Mouse (Mus musculus): ENCODE measurements around the gene Sars. TPM values are rescaled to one million over a fixed set of nuclear protein-coding genes. Genes with fewer than 3 reads are reported as not detected.
A peak's percentile ranks its signal among the peaks of the same experiment; 100 is the strongest.

The Sars gene
- polyA plus RNA-seq, 1 experiment from 2014 or later, result 184 TPM

DNA sequence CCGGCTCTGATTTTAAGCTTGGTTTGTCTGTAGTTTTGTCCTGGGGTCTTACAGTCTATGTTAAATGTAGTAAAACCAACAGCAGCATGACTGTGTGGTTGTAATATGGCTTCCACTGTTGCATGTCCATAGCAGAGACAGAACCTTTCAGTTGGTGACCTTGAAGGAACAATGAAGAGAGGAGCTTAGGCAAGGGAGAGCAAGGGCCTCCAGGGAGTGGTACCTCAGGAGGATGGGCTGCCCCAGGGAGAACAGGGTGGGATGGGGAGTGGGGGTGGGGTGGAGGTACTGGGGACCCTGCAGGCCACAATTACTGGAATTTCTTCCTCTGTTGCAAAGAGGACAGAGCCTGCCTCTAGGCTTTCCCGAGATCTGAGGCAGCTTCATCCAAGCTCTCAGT lies 7.0 kb upstream of the Sars start:
- Histone ChIP-seq H3K36me3 (no peaks in the 10 kb centered on the region), H3K9me3 (no peaks in the 10 kb centered on the region), H3K4me1 (no peaks in the 10 kb centered on the region), H3K27me3 (no peaks in the 10 kb centered on the region; the same call in 1 of the 2 replicates), H3K4me2 (replicated peaks) (no peak overlapping the region), H3K9ac (replicated peaks) (no peak overlapping the region), H3K4me3 (no peak overlapping the region), H3K27ac (replicated peaks) (no peak overlapping the region)
- ATAC-seq (ENCODE audit: low FRiP score, low read depth), result no peak
- WGBS, result 86% methylated on average over 2 of the region's 2 CpGs

- WGBS, result 13% methylated on average over 6 of the region's 6 CpGs
- Histone ChIP-seq H3K9me3 (no peaks in the 10 kb centered on the region), H3K27ac (replicated peaks) (peak overlapping the region; percentile 87), H3K4me2 (replicated peaks) (peak overlapping the region; percentile 92), H3K36me3 (0 out of 2 replicates have a peak, but pooled peaks cover under 1% of the 10 kb centered on the region), H3K4me1 (peaks cover 40% of the 10 kb centered on the region), H3K4me3 (peak overlapping the region; percentile 84), H3K27me3 (no peaks in the 10 kb centered on the region; the same call in 1 of the 2 replicates), H3K9ac (replicated peaks) (peak overlapping the region; percentile 84)
- peak; percentile 55; the same call in 1 of the 2 replicates for ATAC-seq (ENCODE audit: low FRiP score, low read depth)
Measured at GRCm38 (mm10) chr3:108445366-108445705, 327 bp upstream of the Sars start.

DNA sequence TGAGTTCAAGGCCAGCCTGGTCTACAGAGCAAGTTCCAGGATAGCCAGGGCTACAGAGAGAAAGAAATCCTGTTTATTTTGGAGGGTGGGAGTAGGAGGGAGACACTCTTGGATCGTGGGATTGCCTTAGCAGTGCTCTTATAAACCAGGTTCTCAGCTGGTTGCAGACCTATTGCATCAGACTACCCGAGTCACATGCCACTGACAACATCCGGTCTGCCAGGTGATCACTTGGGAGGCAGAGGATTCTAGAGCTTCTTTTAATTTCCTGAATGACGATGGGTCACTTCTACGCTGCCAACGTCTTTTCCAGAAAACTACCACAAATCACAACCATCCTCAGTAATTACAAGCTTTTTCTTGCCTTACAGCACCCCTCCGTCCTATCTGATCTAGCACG lies 980 bp downstream of the Sars start:
- Histone ChIP-seq H3K9me3 (no peaks in the 10 kb centered on the region), H3K9ac (replicated peaks) (peak overlapping the region; percentile 84), H3K4me2 (replicated peaks) (peak overlapping the region; percentile 92), H3K36me3 (peaks cover 8% of the 10 kb centered on the region; the same call in 1 of the 2 replicates), H3K4me1 (peaks cover 41% of the 10 kb centered on the region), H3K27me3 (no peaks in the 10 kb centered on the region; the same call in 1 of the 2 replicates), H3K4me3 (peak overlapping the region; percentile 84), H3K27ac (replicated peaks) (0 out of 2 replicates have a peak overlapping the region, but pooled peaks have one; percentile 87)
- WGBS, result 26% methylated on average over 8 of the region's 8 CpGs
- ATAC-seq (ENCODE audit: low FRiP score, low read depth), result no peak

DNA sequence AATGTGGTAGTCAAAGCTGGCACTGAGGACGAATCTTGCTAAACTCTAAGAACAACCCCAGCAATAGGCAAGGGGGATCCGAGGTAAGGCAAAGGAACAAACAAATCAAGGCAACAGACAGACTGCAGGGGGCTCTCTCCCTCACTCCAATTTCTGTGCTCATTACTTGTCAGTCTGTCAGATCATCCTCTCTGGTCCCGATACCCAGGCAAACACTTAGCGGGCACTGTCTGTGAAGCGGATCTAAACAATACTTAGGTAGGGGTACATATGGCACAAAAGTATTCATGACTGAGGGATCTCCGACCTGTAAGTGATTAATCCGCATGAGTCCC lies 8.7 kb downstream of the Sars start:
- WGBS, result 66% methylated on average over 7 of the region's 7 CpGs
- H3K27ac ChIP-seq (replicated peaks), result peak overlapping the region; percentile 96
- no peak overlapping the region for H3K4me3 ChIP-seq
- peaks cover 30% of the 10 kb centered on the region for H3K36me3 ChIP-seq
- no peak for ATAC-seq (ENCODE audit: low FRiP score, low read depth)
- no peak overlapping the region for H3K9ac ChIP-seq (replicated peaks)
- no peaks in the 10 kb centered on the region for H3K27me3 ChIP-seq
- peaks cover 62% of the 10 kb centered on the region for H3K4me1 ChIP-seq
- H3K4me2 ChIP-seq (replicated peaks), result no peak overlapping the region
- H3K9me3 ChIP-seq, result no peaks in the 10 kb centered on the region

DNA sequence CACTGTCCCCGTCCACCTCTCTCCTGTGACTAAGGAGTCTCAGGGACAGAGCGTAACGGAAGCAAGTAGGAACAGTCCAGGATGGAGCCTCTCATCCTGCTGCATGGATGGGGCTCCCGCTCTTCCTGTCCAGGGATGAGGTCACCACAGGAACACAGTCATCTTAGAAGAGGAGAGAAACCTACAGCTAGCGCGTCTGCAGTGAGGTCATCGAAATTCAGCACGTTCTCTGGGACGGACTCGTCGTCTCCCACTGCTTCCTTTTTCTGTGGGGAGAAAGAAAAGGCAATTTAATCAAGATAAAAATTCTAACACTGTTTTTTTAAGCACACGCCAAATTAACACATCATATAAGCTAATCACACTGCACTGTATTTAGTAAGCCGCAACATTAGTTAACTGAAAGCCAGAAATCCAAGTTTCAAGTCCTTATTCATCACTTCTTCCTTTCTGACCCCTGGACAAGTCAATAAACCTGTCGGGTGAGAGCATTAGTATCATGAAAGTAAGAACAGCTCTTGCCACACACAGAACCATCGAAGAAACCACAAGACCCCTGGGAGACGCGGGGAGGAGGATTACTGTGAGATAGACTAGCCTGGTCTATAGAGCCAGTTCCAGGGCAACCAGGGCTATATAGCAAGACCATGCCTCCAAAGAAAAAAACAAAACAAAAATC lies 9.2 kb downstream of the Sars start:
- Histone ChIP-seq H3K4me2 (replicated peaks) (no peak overlapping the region), H3K36me3 (peaks cover 35% of the 10 kb centered on the region), H3K9me3 (no peaks in the 10 kb centered on the region), H3K4me3 (no peak overlapping the region), H3K9ac (replicated peaks) (peak overlapping the region; percentile 21; the same call in 1 of the 2 replicates), H3K27me3 (no peaks in the 10 kb centered on the region), H3K4me1 (peaks cover 62% of the 10 kb centered on the region), H3K27ac (replicated peaks) (peak overlapping the region; percentile 96)
- no peak for ATAC-seq (ENCODE audit: low FRiP score, low read depth)
- 74% methylated on average over 17 of the region's 17 CpGs for WGBS

DNA sequence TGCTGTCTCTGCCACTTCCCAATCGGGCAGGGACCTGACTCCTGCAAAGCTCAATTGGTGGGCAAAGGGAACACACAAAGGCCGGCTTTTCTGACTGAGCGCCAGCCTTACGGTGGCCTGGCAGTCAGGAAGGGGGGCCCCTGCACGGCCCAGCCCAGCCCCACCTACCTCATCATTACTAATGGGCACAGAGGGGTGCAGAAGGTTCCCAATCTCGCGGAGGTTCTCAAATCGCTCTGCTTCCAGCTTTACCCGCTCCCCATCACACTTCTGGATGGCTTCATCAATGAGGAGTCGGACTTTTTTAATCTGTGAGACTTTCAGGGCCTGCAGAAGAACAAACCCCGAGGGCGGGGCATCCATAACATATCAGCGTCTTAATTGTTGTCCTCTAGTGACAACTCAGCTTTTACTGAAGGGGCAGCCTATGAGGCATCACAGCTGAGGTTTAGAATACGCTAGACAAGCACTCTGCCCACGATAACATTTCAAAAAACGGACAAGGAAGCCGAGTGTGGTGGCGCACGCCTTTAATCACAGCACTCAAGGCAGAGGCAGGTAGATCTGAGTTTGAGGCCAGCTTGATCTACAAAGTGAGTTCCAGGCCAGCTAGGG lies 11.0 kb downstream of the Sars start:
- H3K27me3 ChIP-seq, result no peaks in the 10 kb centered on the region
- 13% methylated on average over 19 of the region's 19 CpGs for WGBS
- H3K9me3 ChIP-seq, result no peaks in the 10 kb centered on the region
- H3K4me3 ChIP-seq, result no peak overlapping the region
- peak; percentile 87 for ATAC-seq (ENCODE audit: low FRiP score, low read depth)
- H3K4me1 ChIP-seq, result peaks cover 57% of the 10 kb centered on the region
- H3K36me3 ChIP-seq, result peaks cover 44% of the 10 kb centered on the region
- peak overlapping the region; percentile 35 for H3K4me2 ChIP-seq (replicated peaks)
- H3K9ac ChIP-seq (replicated peaks), result peak overlapping the region; percentile 34; the same call in 1 of the 2 replicates
- peak overlapping the region; percentile 96 for H3K27ac ChIP-seq (replicated peaks)

DNA sequence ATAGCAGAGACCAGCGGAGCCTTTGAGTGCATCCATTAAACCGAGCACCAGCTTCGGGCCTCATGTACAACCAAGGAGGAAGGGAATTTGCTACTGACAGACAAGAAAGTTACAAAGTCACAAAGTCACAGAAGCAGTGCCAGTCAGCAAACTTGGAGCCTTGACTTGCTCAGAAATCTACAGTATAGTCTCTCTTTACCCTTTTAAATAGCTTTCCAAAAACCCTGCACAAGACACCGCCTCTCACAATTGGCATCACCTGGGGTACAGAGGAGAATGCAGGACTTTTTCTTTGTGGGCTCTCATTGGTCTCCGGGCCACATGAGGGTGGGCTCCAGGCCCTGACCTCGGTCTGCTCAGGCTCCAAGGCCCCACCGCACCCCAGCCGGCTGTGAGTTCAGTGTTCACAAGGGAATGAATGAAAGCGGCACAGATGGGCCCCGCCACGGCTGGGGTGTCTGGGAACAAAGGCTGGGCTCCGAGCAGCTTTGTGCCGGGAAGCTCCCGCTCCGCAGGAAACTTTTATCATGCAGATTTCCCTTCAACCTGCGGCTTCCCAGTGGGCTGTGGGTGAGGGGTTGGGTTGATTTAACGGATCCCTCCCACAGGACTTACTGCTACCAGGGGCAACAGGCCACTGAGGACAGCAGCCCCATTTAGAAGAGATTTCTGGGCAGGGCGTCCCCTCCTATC lies 11.7 kb downstream of the Sars start:
- ATAC-seq (ENCODE audit: low FRiP score, low read depth), result peak; percentile 93
- Histone ChIP-seq H3K4me3 (no peak overlapping the region), H3K9ac (replicated peaks) (peak overlapping the region; percentile 34; the same call in 1 of the 2 replicates), H3K36me3 (peaks cover 51% of the 10 kb centered on the region), H3K9me3 (no peaks in the 10 kb centered on the region), H3K27me3 (no peaks in the 10 kb centered on the region), H3K4me2 (replicated peaks) (peak overlapping the region; percentile 35), H3K4me1 (peaks cover 57% of the 10 kb centered on the region), H3K27ac (replicated peaks) (peak overlapping the region; percentile 96)
- WGBS, result 8% methylated on average over 18 of the region's 18 CpGs

DNA sequence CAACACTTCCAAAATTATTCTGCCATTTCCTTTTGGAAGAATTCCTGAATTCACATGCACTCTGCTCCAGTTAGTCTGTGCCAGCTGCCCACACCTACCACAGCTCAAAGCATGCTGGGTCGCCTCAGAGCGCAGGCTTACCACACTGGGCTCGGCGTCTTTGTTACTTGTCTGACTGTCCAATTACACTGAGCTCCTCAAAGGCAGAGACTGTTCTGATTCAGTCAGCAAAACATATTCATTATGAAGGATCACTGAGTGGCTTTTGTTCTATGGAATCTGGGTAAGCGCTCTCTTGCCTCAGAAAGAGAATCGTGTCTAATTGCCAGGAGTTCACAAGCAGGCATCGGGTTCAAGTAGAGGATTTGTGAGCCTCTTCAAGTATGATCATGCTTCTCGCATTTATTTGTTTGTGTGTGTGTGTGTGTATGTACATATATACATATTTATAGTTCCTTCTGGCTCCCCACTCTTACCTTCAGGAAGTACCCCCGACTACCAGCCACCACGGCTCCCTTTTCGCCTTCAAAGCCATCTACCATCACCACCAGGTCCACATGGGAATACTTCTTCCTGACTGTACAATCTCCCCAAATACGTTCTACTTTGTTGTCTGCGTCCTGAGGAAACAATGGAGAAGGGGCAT lies 12.3 kb downstream of the Sars start:
- H3K27me3 ChIP-seq, result no peaks in the 10 kb centered on the region
- peak; percentile 67 for ATAC-seq (ENCODE audit: low FRiP score, low read depth)
- no peaks in the 10 kb centered on the region for H3K9me3 ChIP-seq
- WGBS, result 21% methylated on average over 13 of the region's 13 CpGs
- peak overlapping the region; percentile 96 for H3K27ac ChIP-seq (replicated peaks)
- H3K4me3 ChIP-seq, result no peak overlapping the region
- H3K36me3 ChIP-seq, result peaks cover 54% of the 10 kb centered on the region
- peak overlapping the region; percentile 35 for H3K4me2 ChIP-seq (replicated peaks)
- H3K9ac ChIP-seq (replicated peaks), result no peak overlapping the region
- H3K4me1 ChIP-seq, result peaks cover 57% of the 10 kb centered on the region

GRCm38 (mm10) chr3:108425624-108426018 lies 19.4 kb downstream of the Sars start:
- 73% methylated on average over 6 of the region's 6 CpGs for WGBS
- Histone ChIP-seq H3K27me3 (no peaks in the 10 kb centered on the region), H3K9me3 (no peaks in the 10 kb centered on the region), H3K4me3 (no peak overlapping the region), H3K27ac (replicated peaks) (peak overlapping the region; percentile 81), H3K36me3 (peaks cover 56% of the 10 kb centered on the region), H3K4me2 (replicated peaks) (no peak overlapping the region; the same call in 1 of the 2 replicates), H3K9ac (replicated peaks) (peak overlapping the region; percentile 28; the same call in 1 of the 2 replicates), H3K4me1 (peaks cover 45% of the 10 kb centered on the region)
- ATAC-seq (ENCODE audit: low FRiP score, low read depth), result peak; percentile 17; the same call in 1 of the 2 replicates

- H3K27ac ChIP-seq (replicated peaks), result peak overlapping the region; percentile 81
- H3K4me2 ChIP-seq (replicated peaks), result no peak overlapping the region; the same call in 1 of the 2 replicates
- no peak overlapping the region for H3K4me3 ChIP-seq
- no peaks in the 10 kb centered on the region for H3K9me3 ChIP-seq
- no peaks in the 10 kb centered on the region for H3K27me3 ChIP-seq
- 48% methylated on average over 7 of the region's 7 CpGs for WGBS
- peak overlapping the region; percentile 28; the same call in 1 of the 2 replicates for H3K9ac ChIP-seq (replicated peaks)
- H3K36me3 ChIP-seq, result peaks cover 52% of the 10 kb centered on the region
- ATAC-seq (ENCODE audit: low FRiP score, low read depth), result peak; percentile 23; the same call in 1 of the 2 replicates
- peaks cover 45% of the 10 kb centered on the region for H3K4me1 ChIP-seq
Measured at GRCm38 (mm10) chr3:108424944-108425623, 19.9 kb downstream of the Sars start.
